Mouse (Mus musculus): ENCODE data around the gene Sod1. TPM values are rescaled to one million over a fixed set of nuclear protein-coding genes. Genes with fewer than 3 reads are reported as not detected.
A peak's percentile ranks its signal among the peaks of the same experiment; 100 is the strongest.

Sod1 gene
- polyA plus RNA-seq, 2 experiments from 2014 or later: 1,344 to 1,485 TPM

- no peak for ATAC-seq
These were observed 39.1 kb downstream of the Sod1 start for GRCm38 (mm10) chr16:90259623-90260022.

GRCm38 (mm10) chr16:90260097-90260496 is 39.5 kb downstream of the Sod1 start:
- no peak for ATAC-seq

- ATAC-seq: no peak
These were observed 41.2 kb downstream of the Sod1 start for GRCm38 (mm10) chr16:90261791-90262190.

DNA sequence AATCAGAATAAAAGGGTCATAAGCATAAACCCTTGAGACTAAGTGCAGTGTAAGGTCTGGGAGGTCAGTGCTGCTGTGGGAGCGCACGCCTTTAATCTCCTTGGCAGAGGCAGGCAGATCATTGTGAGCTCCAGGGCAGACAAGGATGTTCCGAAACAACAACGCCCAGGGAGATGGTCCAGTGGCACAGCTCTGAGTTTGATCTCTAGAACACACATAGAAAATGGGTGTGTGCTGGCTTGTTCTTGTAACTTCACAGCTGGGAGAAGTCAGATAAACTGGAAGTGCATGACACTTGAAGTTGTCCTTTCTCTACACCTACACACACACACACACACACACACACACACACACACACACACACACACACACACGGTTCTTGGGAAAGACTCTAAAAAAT is 43.5 kb downstream of the Sod1 start:
- ATAC-seq: no peak

DNA sequence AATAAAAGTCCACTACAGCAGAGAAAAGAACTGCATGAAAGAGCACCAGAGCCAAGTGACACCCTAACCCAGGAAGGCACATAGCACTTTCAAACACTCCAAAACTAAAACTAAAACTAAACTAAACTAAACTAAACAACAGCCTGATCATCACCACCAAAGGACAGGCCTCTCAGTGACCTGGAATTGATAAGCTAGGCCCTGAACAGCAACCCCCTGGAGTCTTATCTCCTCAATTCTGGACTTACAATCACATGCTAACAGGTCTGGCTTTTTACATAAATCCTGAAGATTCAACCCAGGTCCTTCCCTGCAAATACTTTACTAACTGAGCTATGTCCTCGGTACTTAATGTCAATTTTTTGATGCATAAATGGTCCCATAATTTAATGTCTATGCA is 44.6 kb downstream of the Sod1 start:
- peak; percentile 51 for ATAC-seq

GRCm38 (mm10) chr16:90266581-90266980 is 46.0 kb downstream of the Sod1 start:
- no peak for ATAC-seq

DNA sequence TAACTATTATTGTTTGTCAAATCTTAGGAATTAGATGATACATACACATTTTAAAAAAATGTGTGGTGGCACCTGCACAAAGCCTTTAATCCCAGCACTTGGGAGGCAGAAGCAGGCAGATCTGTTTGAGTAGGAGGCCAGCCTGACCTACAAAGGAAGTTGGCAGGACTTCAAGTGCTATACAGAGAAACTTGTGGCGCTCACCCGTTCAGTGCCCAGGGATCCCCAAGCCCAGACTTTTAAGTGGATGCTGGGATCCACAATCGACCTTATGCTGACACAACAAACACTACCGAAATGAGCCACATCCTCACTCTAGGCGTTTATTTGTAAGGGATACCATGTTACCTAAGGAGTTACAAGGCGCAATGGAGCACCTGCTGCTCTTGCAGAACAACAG is 55.0 kb downstream of the Sod1 start:
- ATAC-seq: no peak

Other genes with a start within 250 kb of the Sod1 start
- 10 to 100 TPM; 49.7 to 53.9 TPM for gene Tiam1, start 77.0 kb upstream of the Sod1 start, polyA plus RNA-seq (2017; shearing (Covaris generic))
- 1 to 10 TPM; 8.4 to 10.0 TPM for gene Scaf4, start 63.7 kb downstream of the Sod1 start, polyA plus RNA-seq (2017; shearing (Covaris generic))
- under 1 TPM in 1 of 2 experiments, not detected in 1; 0.13 TPM for gene Hunk, start 165.3 kb downstream of the Sod1 start, polyA plus RNA-seq (2017; shearing (Covaris generic))

Data from activated CD4-positive, CD25-positive, alpha-beta regulatory T cell, adult 4 months (primary cell).